ENCODE assay signal across 20 mouse cellular contexts in the genomic region with DNA sequence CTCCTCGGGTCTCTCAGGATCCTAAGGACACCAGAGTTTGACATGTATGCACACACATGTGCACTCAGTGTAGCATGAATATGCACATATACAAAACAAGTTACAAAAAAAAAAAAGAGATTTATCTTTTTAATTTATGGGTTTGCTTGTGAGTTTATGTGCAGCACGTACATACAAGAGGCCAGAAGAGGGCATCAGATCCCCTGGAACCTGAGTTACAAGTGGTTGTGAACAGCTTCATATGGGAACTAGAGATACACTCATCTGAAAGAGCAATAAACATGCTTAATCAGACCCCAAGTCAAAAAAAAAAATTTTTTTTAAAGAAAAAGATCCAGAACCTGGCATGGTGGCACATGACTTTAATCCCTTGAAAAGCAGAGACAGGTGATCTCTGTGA. TPM values are rescaled to one million over a fixed set of nuclear protein-coding genes. Genes with fewer than 3 reads are reported as not detected.
DNase-seq lines count a peak whose midpoint lies in the region; ATAC-seq and TF ChIP-seq lines count a peak whose summit lies in the region.
"Had no signal": no experiment of that assay in that cellular context is flagged by ENCODE, and none has a peak within 500 bp of the region (broad histone marks: within the 10 kb centered on the region; RNA-seq: fewer than 3 reads in every experiment).

No protein-coding gene starts in this region.

- H3K4me3 ChIP-seq in intestine, postnatal 0 days (ENCODE audit: low read depth, low read length): no peak overlapping the region
- no peak overlapping the region for H3K4me3 ChIP-seq in intestine, embryonic 15.5 days (replicated peaks)
- H3K4me3 ChIP-seq in embryonic facial prominence, embryonic 10.5 days: no peak overlapping the region
- H3K4me3 ChIP-seq: heart, embryonic 12.5 days; limb, embryonic 13.5 days; myocyte had no signal

- no peak overlapping the region for H3K9ac ChIP-seq in intestine, postnatal 0 days (ENCODE audit: low read depth, low read length)
- H3K9ac ChIP-seq in intestine, embryonic 15.5 days: no peak overlapping the region
- H3K9ac ChIP-seq: heart, embryonic 12.5 days; hindbrain, embryonic 14.5 days; limb, embryonic 13.5 days had no signal

- H3K27ac ChIP-seq in intestine, postnatal 0 days (ENCODE audit: low read depth, low read length): no peak overlapping the region
- no peak overlapping the region for H3K27ac ChIP-seq in intestine, embryonic 15.5 days
- H3K27ac ChIP-seq in embryonic facial prominence, embryonic 10.5 days (replicated peaks): no peak overlapping the region
- H3K27ac ChIP-seq: hindbrain, embryonic 14.5 days; limb, embryonic 13.5 days had no signal

- H3K4me2 ChIP-seq in intestine, postnatal 0 days (replicated peaks; ENCODE audit: low read depth): no peak overlapping the region
- H3K4me2 ChIP-seq in intestine, embryonic 15.5 days (replicated peaks): no peak overlapping the region
- H3K4me2 ChIP-seq: heart, embryonic 12.5 days; hindbrain, embryonic 14.5 days; limb, embryonic 13.5 days had no signal

- H3K27me3 ChIP-seq in intestine, postnatal 0 days (replicated peaks; ENCODE audit: control insufficient read depth, insufficient read depth, low read length): peaks cover 64% of the 10 kb centered on the region
- peaks cover 65% of the 10 kb centered on the region for H3K27me3 ChIP-seq in intestine, embryonic 15.5 days (replicated peaks)
- peaks cover 78% of the 10 kb centered on the region for H3K27me3 ChIP-seq in embryonic facial prominence, embryonic 10.5 days (replicated peaks; ENCODE audit: low read depth, poor library complexity, severe bottlenecking)

- DNase-seq in lung, postnatal 36 days: peak; percentile 38
- no peak for DNase-seq in lung, postnatal 25 days (ENCODE audit: low spot score)
- peak; percentile 49 for DNase-seq in ES-CJ7 (ENCODE audit: low read depth, low spot score)
- no peak for DNase-seq in cerebellum, postnatal 14 days
- no peak for DNase-seq in embryonic facial prominence, embryonic 10.5 days (ENCODE audit: low spot score)
- DNase-seq: cerebellum, adult 9-11 months; gastrocnemius, postnatal 25 days; kidney, postnatal 25 days; layer of hippocampus, postnatal 36 days; right cerebral cortex, postnatal 4 days had no signal

- WGBS in intestine, postnatal 0 days: 15% methylated on average over 2 of the region's 2 CpGs
- WGBS in intestine, embryonic 15.5 days: 24% methylated on average over 2 of the region's 2 CpGs
- 20% methylated on average over 2 of the region's 2 CpGs for WGBS in embryonic facial prominence, embryonic 10.5 days

- H3K36me3 ChIP-seq in intestine, postnatal 0 days (ENCODE audit: control insufficient read depth, insufficient read depth): no peaks in the 10 kb centered on the region; the same call in 1 of the 2 replicates
- no peaks in the 10 kb centered on the region for H3K36me3 ChIP-seq in intestine, embryonic 15.5 days
- peaks cover 2% of the 10 kb centered on the region for H3K36me3 ChIP-seq in embryonic facial prominence, embryonic 10.5 days (replicated peaks)
- H3K36me3 ChIP-seq: limb, embryonic 13.5 days had no signal

- peak; percentile 53 for TF ChIP-seq CTCF in intestine, postnatal 0 days (IDR thresholded peaks at IDR 0.05; ENCODE audit: low read depth)

- ATAC-seq in intestine, postnatal 0 days: no peak
- ATAC-seq in intestine, embryonic 15.5 days: no peak
- 0 out of 2 replicates have a peak, but pooled peaks have one; percentile 19 for ATAC-seq in megakaryocyte progenitor cell, adult 5-6 weeks (replicated peaks; ENCODE audit: poor library complexity)
- ATAC-seq: forebrain, embryonic 16.5 days had no signal

- no peaks in the 10 kb centered on the region for H3K9me3 ChIP-seq in intestine, postnatal 0 days (ENCODE audit: control insufficient read depth)
- no peaks in the 10 kb centered on the region for H3K9me3 ChIP-seq in intestine, embryonic 15.5 days
- H3K9me3 ChIP-seq in embryonic facial prominence, embryonic 10.5 days: no peaks in the 10 kb centered on the region
- H3K9me3 ChIP-seq: heart, embryonic 12.5 days; limb, embryonic 13.5 days had no signal

- peaks cover 3% of the 10 kb centered on the region; the same call in 1 of the 2 replicates for H3K4me1 ChIP-seq in intestine, postnatal 0 days (replicated peaks; ENCODE audit: control insufficient read depth, insufficient read depth, low read length)
- peaks cover 16% of the 10 kb centered on the region for H3K4me1 ChIP-seq in intestine, embryonic 15.5 days (replicated peaks)
- H3K4me1 ChIP-seq in embryonic facial prominence, embryonic 10.5 days: peaks cover 40% of the 10 kb centered on the region

RNA-seq across cellular contexts. Expression of a gene that starts 2.7 kb away (rescaled TPM):
- 13.6 and 14.4 TPM in 2 replicates for polyA plus RNA-seq in intestine, postnatal 0 days (2015; fragmentation: Nextera tagmentation; extraction: Ambion mirVana)
- 29.4 and 31.5 TPM in 2 replicates for polyA plus RNA-seq in intestine, embryonic 15.5 days (2015; fragmentation: Nextera tagmentation; extraction: Ambion mirVana)
- 26.5 and 27.2 TPM in 2 replicates for total RNA-seq in megakaryocyte progenitor cell, adult 5-6 weeks (2015)
- total RNA-seq in megakaryocyte progenitor cell, adult 5-6 weeks (2017): 15.3 and 20.4 TPM in 2 replicates
- 45.7 and 49.5 TPM in 2 replicates for polyA plus RNA-seq in embryonic facial prominence, embryonic 10.5 days (2016; fragmentation: Nextera tagmentation; extraction: Ambion mirVana)

RNA-seq across cellular contexts. Expression of a gene that starts 4.9 kb away (rescaled TPM):
- polyA plus RNA-seq in intestine, postnatal 0 days (2015; fragmentation: Nextera tagmentation; extraction: Ambion mirVana): 7.6 and 8.4 TPM in 2 replicates
- 18.1 and 22.5 TPM in 2 replicates for polyA plus RNA-seq in intestine, embryonic 15.5 days (2015; fragmentation: Nextera tagmentation; extraction: Ambion mirVana)
- total RNA-seq in megakaryocyte progenitor cell, adult 5-6 weeks (2015): not detected in 2 replicates
- not detected in 2 replicates for total RNA-seq in megakaryocyte progenitor cell, adult 5-6 weeks (2017)
- 8.4 and 10.4 TPM in 2 replicates for polyA plus RNA-seq in embryonic facial prominence, embryonic 10.5 days (2016; fragmentation: Nextera tagmentation; extraction: Ambion mirVana)
- total RNA-seq: G1E; gastrocnemius, postnatal 25 days; layer of hippocampus, postnatal 36 days; megakaryocyte, adult 5-6 weeks had no signal
- polyA plus RNA-seq: forebrain, embryonic 16.5 days; G1E; hindbrain, embryonic 14.5 days; limb, embryonic 13.5 days had no signal

RNA-seq across cellular contexts. Expression of a gene that starts 11.2 kb away (rescaled TPM):
- 0.23 TPM in 1 of 2 replicates, not detected in the other for polyA plus RNA-seq in intestine, postnatal 0 days (2015; fragmentation: Nextera tagmentation; extraction: Ambion mirVana)
- 0.35 and 0.49 TPM in 2 replicates for polyA plus RNA-seq in intestine, embryonic 15.5 days (2015; fragmentation: Nextera tagmentation; extraction: Ambion mirVana)
- not detected in 2 replicates for total RNA-seq in megakaryocyte progenitor cell, adult 5-6 weeks (2015)
- total RNA-seq in megakaryocyte progenitor cell, adult 5-6 weeks (2017): not detected in 2 replicates
- polyA plus RNA-seq in embryonic facial prominence, embryonic 10.5 days (2016; fragmentation: Nextera tagmentation; extraction: Ambion mirVana): 0.45 and 0.59 TPM in 2 replicates
- total RNA-seq: G1E; gastrocnemius, postnatal 25 days; megakaryocyte, adult 5-6 weeks had no signal
- polyA plus RNA-seq: forebrain, embryonic 16.5 days; hindbrain, embryonic 14.5 days had no signal

RNA-seq across cellular contexts. Expression of a gene that starts 17.3 kb away (rescaled TPM):
- 24.8 and 27.1 TPM in 2 replicates for polyA plus RNA-seq in intestine, postnatal 0 days (2015; fragmentation: Nextera tagmentation; extraction: Ambion mirVana)
- polyA plus RNA-seq in intestine, embryonic 15.5 days (2015; fragmentation: Nextera tagmentation; extraction: Ambion mirVana): 14.0 and 14.9 TPM in 2 replicates
- total RNA-seq in megakaryocyte progenitor cell, adult 5-6 weeks (2015): 1.2 and 1.7 TPM in 2 replicates
- total RNA-seq in megakaryocyte progenitor cell, adult 5-6 weeks (2017): 0.75 and 1.0 TPM in 2 replicates
- 1.8 and 2.8 TPM in 2 replicates for polyA plus RNA-seq in embryonic facial prominence, embryonic 10.5 days (2016; fragmentation: Nextera tagmentation; extraction: Ambion mirVana)

RNA-seq across cellular contexts. Expression of a gene that starts 19.9 kb away (rescaled TPM):
- polyA plus RNA-seq in intestine, postnatal 0 days (2015; fragmentation: Nextera tagmentation; extraction: Ambion mirVana): 22.7 and 24.0 TPM in 2 replicates
- 72.2 and 86.5 TPM in 2 replicates for polyA plus RNA-seq in intestine, embryonic 15.5 days (2015; fragmentation: Nextera tagmentation; extraction: Ambion mirVana)
- 128 and 129 TPM in 2 replicates for total RNA-seq in megakaryocyte progenitor cell, adult 5-6 weeks (2015)
- total RNA-seq in megakaryocyte progenitor cell, adult 5-6 weeks (2017): 77.3 and 82.3 TPM in 2 replicates
- 83.5 and 90.0 TPM in 2 replicates for polyA plus RNA-seq in embryonic facial prominence, embryonic 10.5 days (2016; fragmentation: Nextera tagmentation; extraction: Ambion mirVana)

Comparison
In these comparisons a context has a peak if more than half of its experiments do, and no peak if none do; other contexts are left out.
1. DNase-seq: peak in lung, postnatal 36 days (single experiment) and ES-CJ7 (single experiment); none in lung, postnatal 25 days (single experiment), cerebellum, postnatal 14 days (0 of 2) and embryonic facial prominence, embryonic 10.5 days (single experiment).